Mouse (Mus musculus): ENCODE results near the gene Sox13. TPM values are rescaled to one million over a fixed set of nuclear protein-coding genes. Genes with fewer than 3 reads are reported as not detected.

Gene Sox13
- polyA plus RNA-seq (2014; fragmentation: Nextera tagmentation; extraction: Ambion mirVana), result 4.1 and 4.4 TPM in 2 replicates

GRCm38 (mm10) chr1:133423543-133424480, at the start of gene Sox13:
Sox13 (minus strand) TSS chr1:133424377.
- Histone ChIP-seq H3K36me3 (ENCODE audit: control insufficient read depth, insufficient read depth, low read length) (no peaks in the 10 kb centered on the region), H3K4me1 (replicated peaks; ENCODE audit: control insufficient read depth, insufficient read depth, low read length) (no peaks in the 10 kb centered on the region; the same call in none of the 2 replicates), H3K9ac (ENCODE audit: low read depth, low read length) (peak within 1 kb of the TSS; percentile 63), H3K27ac (ENCODE audit: low read depth, low read length) (peak within 1 kb of the TSS; percentile 50; the same call in 1 of the 2 replicates), H3K27me3 (replicated peaks; ENCODE audit: control insufficient read depth, insufficient read depth, low read length) (peaks cover 39% of the 10 kb centered on the region), H3K4me3 (ENCODE audit: low read depth, low read length) (peak within 1 kb of the TSS; percentile 67), H3K4me2 (peak within 1 kb of the TSS; percentile 86), H3K9me3 (ENCODE audit: control insufficient read depth, low read length) (no peaks in the 10 kb centered on the region)
- DNase-seq (ENCODE audit: low spot score) (peak; percentile 74), ATAC-seq (replicated peaks; ENCODE audit: low FRiP score) (peak; percentile 63)
- WGBS, result under 1% methylated on average over 111 of the region's 128 CpGs

GRCm38 (mm10) chr1:133471556-133471955, 47.4 kb upstream of the Sox13 start:
- Histone ChIP-seq H3K4me1 (replicated peaks; ENCODE audit: control insufficient read depth, insufficient read depth, low read length) (no peaks in the 10 kb centered on the region), H3K9me3 (ENCODE audit: control insufficient read depth, low read length) (no peaks in the 10 kb centered on the region), H3K9ac (ENCODE audit: low read depth, low read length) (no peak overlapping the region), H3K27me3 (replicated peaks; ENCODE audit: control insufficient read depth, insufficient read depth, low read length) (no peaks in the 10 kb centered on the region), H3K4me3 (ENCODE audit: low read depth, low read length) (no peak overlapping the region), H3K4me2 (no peak overlapping the region), H3K36me3 (ENCODE audit: control insufficient read depth, insufficient read depth, low read length) (no peaks in the 10 kb centered on the region), H3K27ac (ENCODE audit: low read depth, low read length) (no peak overlapping the region)
- 26% methylated on average over 2 of the region's 2 CpGs for WGBS
- ATAC-seq (replicated peaks; ENCODE audit: low FRiP score) (no peak), DNase-seq (ENCODE audit: low spot score) (no peak)

- Histone ChIP-seq H3K27me3 (replicated peaks; ENCODE audit: control insufficient read depth, insufficient read depth, low read length) (no peaks in the 10 kb centered on the region), H3K9me3 (ENCODE audit: control insufficient read depth, low read length) (no peaks in the 10 kb centered on the region), H3K36me3 (ENCODE audit: control insufficient read depth, insufficient read depth, low read length) (no peaks in the 10 kb centered on the region), H3K4me2 (no peak overlapping the region), H3K4me3 (ENCODE audit: low read depth, low read length) (no peak overlapping the region), H3K9ac (ENCODE audit: low read depth, low read length) (no peak overlapping the region), H3K4me1 (replicated peaks; ENCODE audit: control insufficient read depth, insufficient read depth, low read length) (no peaks in the 10 kb centered on the region), H3K27ac (ENCODE audit: low read depth, low read length) (no peak overlapping the region)
- no peak for ATAC-seq (replicated peaks; ENCODE audit: low FRiP score)
- WGBS, result 63% methylated on average over 7 of the region's 7 CpGs
- no peak for DNase-seq (ENCODE audit: low spot score)
Observed at GRCm38 (mm10) chr1:133471086-133471485, 46.9 kb upstream of the Sox13 start.

GRCm38 (mm10) chr1:133470242-133471025, 46.3 kb upstream of the Sox13 start:
- H3K27ac ChIP-seq (ENCODE audit: low read depth, low read length), result no peak overlapping the region

GRCm38 (mm10) chr1:133469213-133469612, 45.0 kb upstream of the Sox13 start:
- Histone ChIP-seq H3K9me3 (ENCODE audit: control insufficient read depth, low read length) (no peaks in the 10 kb centered on the region), H3K36me3 (ENCODE audit: control insufficient read depth, insufficient read depth, low read length) (no peaks in the 10 kb centered on the region), H3K9ac (ENCODE audit: low read depth, low read length) (no peak overlapping the region), H3K27me3 (replicated peaks; ENCODE audit: control insufficient read depth, insufficient read depth, low read length) (no peaks in the 10 kb centered on the region), H3K4me3 (ENCODE audit: low read depth, low read length) (no peak overlapping the region), H3K4me2 (no peak overlapping the region), H3K27ac (ENCODE audit: low read depth, low read length) (no peak overlapping the region), H3K4me1 (replicated peaks; ENCODE audit: control insufficient read depth, insufficient read depth, low read length) (no peaks in the 10 kb centered on the region)
- DNase-seq (ENCODE audit: low spot score) (no peak), ATAC-seq (replicated peaks; ENCODE audit: low FRiP score) (no peak)
- WGBS, result 73% methylated on average over 4 of the region's 4 CpGs

More at GRCm38 (mm10) chr1:133470242-133471025, 46.3 kb upstream of the Sox13 start:
- H3K4me2 ChIP-seq, result no peak overlapping the region
- H3K9me3 ChIP-seq (ENCODE audit: control insufficient read depth, low read length), result no peaks in the 10 kb centered on the region
- H3K36me3 ChIP-seq (ENCODE audit: control insufficient read depth, insufficient read depth, low read length), result no peaks in the 10 kb centered on the region
- no peaks in the 10 kb centered on the region for H3K4me1 ChIP-seq (replicated peaks; ENCODE audit: control insufficient read depth, insufficient read depth, low read length)
- H3K9ac ChIP-seq (ENCODE audit: low read depth, low read length), result no peak overlapping the region
- ATAC-seq (replicated peaks; ENCODE audit: low FRiP score) (no peak), DNase-seq (ENCODE audit: low spot score) (no peak)
- no peaks in the 10 kb centered on the region for H3K27me3 ChIP-seq (replicated peaks; ENCODE audit: control insufficient read depth, insufficient read depth, low read length)
- WGBS, result 59% methylated on average over 10 of the region's 10 CpGs
- no peak overlapping the region for H3K4me3 ChIP-seq (ENCODE audit: low read depth, low read length)

- Histone ChIP-seq H3K27me3 (replicated peaks; ENCODE audit: control insufficient read depth, insufficient read depth, low read length) (no peaks in the 10 kb centered on the region), H3K27ac (ENCODE audit: low read depth, low read length) (no peak overlapping the region), H3K4me1 (replicated peaks; ENCODE audit: control insufficient read depth, insufficient read depth, low read length) (no peaks in the 10 kb centered on the region), H3K9ac (ENCODE audit: low read depth, low read length) (no peak overlapping the region), H3K9me3 (ENCODE audit: control insufficient read depth, low read length) (no peaks in the 10 kb centered on the region), H3K36me3 (ENCODE audit: control insufficient read depth, insufficient read depth, low read length) (no peaks in the 10 kb centered on the region), H3K4me2 (no peak overlapping the region), H3K4me3 (ENCODE audit: low read depth, low read length) (no peak overlapping the region)
- DNase-seq (ENCODE audit: low spot score), result no peak
- ATAC-seq (replicated peaks; ENCODE audit: low FRiP score), result no peak
- 55% methylated on average over 6 of the region's 6 CpGs for WGBS
Observed at GRCm38 (mm10) chr1:133468751-133469150, 44.6 kb upstream of the Sox13 start.

- 67% methylated on average over 8 of the region's 8 CpGs for WGBS
- ATAC-seq (replicated peaks; ENCODE audit: low FRiP score), result no peak
- no peak overlapping the region for H3K27ac ChIP-seq (ENCODE audit: low read depth, low read length)
Observed at GRCm38 (mm10) chr1:133467905-133468304, 43.7 kb upstream of the Sox13 start.

GRCm38 (mm10) chr1:133463138-133463537, 39.0 kb upstream of the Sox13 start:
- no peak overlapping the region for H3K4me3 ChIP-seq (ENCODE audit: low read depth, low read length)
- 77% methylated on average over 5 of the region's 5 CpGs for WGBS

More at GRCm38 (mm10) chr1:133467905-133468304, 43.7 kb upstream of the Sox13 start:
- H3K9me3 ChIP-seq (ENCODE audit: control insufficient read depth, low read length), result no peaks in the 10 kb centered on the region
- no peak for DNase-seq (ENCODE audit: low spot score)
- H3K4me2 ChIP-seq, result no peak overlapping the region
- no peaks in the 10 kb centered on the region for H3K36me3 ChIP-seq (ENCODE audit: control insufficient read depth, insufficient read depth, low read length)
- H3K4me1 ChIP-seq (replicated peaks; ENCODE audit: control insufficient read depth, insufficient read depth, low read length), result no peaks in the 10 kb centered on the region
- H3K27me3 ChIP-seq (replicated peaks; ENCODE audit: control insufficient read depth, insufficient read depth, low read length), result no peaks in the 10 kb centered on the region
- H3K9ac ChIP-seq (ENCODE audit: low read depth, low read length), result no peak overlapping the region
- no peak overlapping the region for H3K4me3 ChIP-seq (ENCODE audit: low read depth, low read length)

More at GRCm38 (mm10) chr1:133463138-133463537, 39.0 kb upstream of the Sox13 start:
- ATAC-seq (replicated peaks; ENCODE audit: low FRiP score) (no peak), DNase-seq (ENCODE audit: low spot score) (no peak)
- H3K36me3 ChIP-seq (ENCODE audit: control insufficient read depth, insufficient read depth, low read length), result no peaks in the 10 kb centered on the region
- H3K27me3 ChIP-seq (replicated peaks; ENCODE audit: control insufficient read depth, insufficient read depth, low read length), result no peaks in the 10 kb centered on the region
- H3K9ac ChIP-seq (ENCODE audit: low read depth, low read length), result no peak overlapping the region
- H3K9me3 ChIP-seq (ENCODE audit: control insufficient read depth, low read length), result no peaks in the 10 kb centered on the region
- no peak overlapping the region for H3K27ac ChIP-seq (ENCODE audit: low read depth, low read length)
- no peak overlapping the region for H3K4me2 ChIP-seq
- H3K4me1 ChIP-seq (replicated peaks; ENCODE audit: control insufficient read depth, insufficient read depth, low read length), result no peaks in the 10 kb centered on the region

All from liver, embryonic 11.5 days (tissue).